Mouse (Mus musculus) spleen, adult 2 months (tissue): Measurements from ENCODE around the gene Kazn.

Experiments used
- CTCF ChIP-seq: fragments of 200-500 bp; IDR thresholded peaks from 2 replicates; pipeline ENCODE4 v1.5.1; 2011; ENCODE audit warnings: mild to moderate bottlenecking, inconsistent platforms; ENCODE audit not compliant: insufficient read depth, insufficient read length, insufficient replicate concordance; ENCODE audit errors: extremely low read depth
- POLR2A ChIP-seq: fragments of 200-500 bp; IDR thresholded peaks from 2 replicates; pipeline ENCODE4 v1.6.1; 2011; ENCODE audit warnings: low read depth, low read length, inconsistent platforms

GRCm38 (mm10) chr4:142060455-142061378 is 178.5 kb downstream of the Kazn start:
- TF ChIP-seq CTCF, result no peak
- TF ChIP-seq POLR2A, result no peak
